Mouse (Mus musculus): ENCODE measurements around the gene Gm44596. TPM values are rescaled to one million over a fixed set of nuclear protein-coding genes. Genes with fewer than 3 reads are reported as not detected.

The Gm44596 gene
- not detected in 2 replicates for total RNA-seq (2015)
- not detected in 2 replicates for total RNA-seq (2017)

GRCm38 (mm10) chr6:128375192-128375591 lies at the start of gene Gm44596, which contains the start of gene Tex52:
Gene Gm44596, plus strand, starts transcription at chr6:128375503.
Gene Tex52, plus strand, starts transcription at chr6:128375456.
- ATAC-seq (ENCODE audit: poor library complexity, severe bottlenecking): no peak

DNA sequence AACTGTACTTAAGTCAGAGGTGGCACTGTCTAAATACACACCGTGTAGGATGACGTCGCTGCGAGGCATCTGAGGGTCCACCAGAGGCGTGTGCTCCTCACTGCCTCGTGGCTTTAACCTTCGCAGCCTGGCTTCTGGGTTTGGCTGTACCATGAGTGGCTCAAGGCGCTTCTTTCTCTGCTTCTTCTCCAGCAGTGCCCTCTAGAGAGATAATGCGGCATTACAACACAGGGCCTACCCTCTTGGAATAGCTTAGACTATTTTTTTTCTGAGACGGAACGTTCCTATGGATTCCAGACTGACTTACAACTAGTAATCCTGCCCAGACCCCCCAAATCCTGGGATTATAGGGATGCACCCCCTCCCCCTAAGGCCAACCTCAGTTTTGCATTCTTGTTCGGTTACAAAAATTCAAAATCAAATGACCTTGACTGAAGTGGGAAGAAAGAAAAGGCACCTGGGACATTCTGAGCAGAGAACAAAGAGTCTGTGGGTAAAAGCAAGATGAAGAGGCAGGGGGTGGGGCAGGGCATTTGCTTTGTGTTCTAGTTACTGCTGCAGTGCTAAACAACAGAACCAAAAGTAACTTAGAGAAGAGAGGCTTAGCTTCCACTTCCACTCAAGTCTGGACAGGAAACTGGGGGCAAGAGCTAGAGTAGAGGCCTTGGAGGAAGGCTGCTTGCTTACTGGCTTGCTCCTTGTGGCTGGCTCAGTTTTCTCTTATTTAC lies 40.7 kb upstream of the Gm44596 start:
- peak; percentile 92 for ATAC-seq (ENCODE audit: poor library complexity, severe bottlenecking)

- ATAC-seq (ENCODE audit: poor library complexity, severe bottlenecking): no peak
Measured at GRCm38 (mm10) chr6:128337467-128337866, 37.8 kb upstream of the Gm44596 start.

DNA sequence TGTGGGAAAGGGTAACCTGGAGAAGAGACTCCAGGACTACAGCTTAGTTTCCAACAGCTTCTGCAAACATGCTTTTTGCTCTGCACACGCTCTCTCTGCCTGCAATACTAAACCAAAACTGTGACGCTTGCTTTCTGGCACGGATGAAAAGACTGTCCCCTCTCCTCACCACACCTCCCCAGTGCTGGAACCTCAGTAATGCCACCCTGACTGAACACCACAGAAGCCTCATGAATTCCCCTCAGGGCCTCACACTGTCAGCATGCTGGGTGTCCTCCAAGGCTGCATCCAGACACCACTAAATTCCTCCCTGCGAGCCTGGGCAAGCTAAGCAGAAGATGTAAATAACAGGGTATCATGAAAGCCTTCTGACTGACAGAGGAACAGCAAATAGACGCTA lies 36.4 kb upstream of the Gm44596 start:
- no peak for ATAC-seq (ENCODE audit: poor library complexity, severe bottlenecking)

DNA sequence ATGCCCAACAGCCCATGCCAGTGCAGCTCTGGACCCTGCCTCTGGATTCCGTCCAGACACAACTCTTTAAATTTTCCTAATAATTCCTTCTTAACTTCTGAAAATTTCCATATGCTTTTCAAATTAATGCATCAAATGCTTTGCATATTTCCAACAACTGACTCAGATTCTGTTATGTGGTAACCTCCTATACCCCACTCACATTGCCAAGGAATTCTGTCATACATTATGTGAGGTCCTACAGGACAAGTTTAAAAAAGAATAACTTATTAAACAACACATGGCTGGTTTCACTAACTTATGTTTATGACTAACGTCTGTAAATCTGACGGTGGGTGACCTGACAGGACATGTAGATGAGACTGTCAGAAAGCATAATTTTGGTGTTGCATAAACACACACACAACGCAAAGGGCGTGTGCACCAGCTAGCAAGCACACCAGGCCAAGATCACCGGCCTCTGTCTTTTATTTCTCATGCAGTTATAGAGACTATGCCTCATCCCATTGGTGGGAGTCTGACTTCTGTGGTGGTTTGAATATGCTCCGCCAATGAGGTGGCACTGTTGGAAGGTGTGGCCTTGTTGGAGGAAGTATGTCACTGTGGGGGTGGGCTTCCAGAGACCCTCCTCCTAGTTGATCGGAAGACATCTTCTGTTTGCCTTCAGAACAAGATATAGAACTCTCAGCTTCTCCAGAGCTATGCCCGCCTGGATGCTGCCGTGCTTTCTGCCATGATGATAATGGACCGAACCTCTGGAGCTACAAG lies 33.2 kb upstream of the Gm44596 start:
- no peak for ATAC-seq (ENCODE audit: poor library complexity, severe bottlenecking)

GRCm38 (mm10) chr6:128345623-128346022 lies 29.7 kb upstream of the Gm44596 start:
- ATAC-seq (ENCODE audit: poor library complexity, severe bottlenecking): peak; percentile 93

- ATAC-seq (ENCODE audit: poor library complexity, severe bottlenecking): no peak
Measured at GRCm38 (mm10) chr6:128346782-128347181, 28.5 kb upstream of the Gm44596 start.

GRCm38 (mm10) chr6:128349711-128350110 lies 25.6 kb upstream of the Gm44596 start:
- ATAC-seq (ENCODE audit: poor library complexity, severe bottlenecking): no peak

DNA sequence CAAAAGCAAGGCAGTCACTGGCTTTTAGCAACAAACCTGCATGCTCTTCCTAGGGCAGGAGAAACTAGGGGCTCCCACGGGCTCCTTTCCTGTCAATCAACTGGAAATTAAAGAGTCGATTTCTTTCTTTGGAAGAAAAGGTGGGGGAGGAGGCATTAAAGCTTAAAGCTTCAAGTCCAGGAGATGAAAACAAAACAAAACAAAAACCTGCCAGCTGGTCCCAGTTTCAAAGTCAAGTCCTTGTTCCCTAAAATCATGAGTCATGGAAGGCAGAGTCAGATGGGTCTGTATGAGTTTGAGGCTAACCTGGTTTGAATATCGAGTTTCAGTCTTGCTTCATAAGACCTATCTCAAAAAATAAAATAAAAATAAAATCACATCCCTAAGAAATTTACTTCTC lies 21.2 kb upstream of the Gm44596 start:
- ATAC-seq (ENCODE audit: poor library complexity, severe bottlenecking): no peak

DNA sequence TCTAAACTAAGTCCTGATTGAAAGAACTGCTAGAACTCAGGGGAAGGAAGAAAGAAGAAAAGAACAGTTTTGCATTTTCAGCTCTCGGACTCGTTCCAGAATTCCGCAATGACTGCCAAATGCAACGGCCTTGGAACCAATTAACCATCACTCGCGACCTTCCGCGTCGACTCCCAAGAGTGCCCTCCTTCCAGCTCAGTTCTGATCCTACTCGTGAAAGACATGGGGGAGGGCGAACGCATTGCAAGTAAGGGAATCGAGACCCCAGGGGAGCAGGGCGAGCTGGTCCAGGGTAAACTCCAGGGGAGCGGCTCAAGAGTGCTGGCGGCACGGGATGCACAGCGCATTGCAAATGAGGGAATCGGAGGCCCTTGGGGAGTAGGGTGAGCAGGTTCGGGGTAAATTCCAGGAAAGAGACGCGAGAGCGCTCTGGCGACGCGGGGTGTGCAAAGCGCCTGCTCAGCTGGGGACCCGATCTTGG lies 20.1 kb upstream of the Gm44596 start:
- ATAC-seq (ENCODE audit: poor library complexity, severe bottlenecking): 0 out of 2 replicates have a peak, but pooled peaks have one; percentile 6

DNA sequence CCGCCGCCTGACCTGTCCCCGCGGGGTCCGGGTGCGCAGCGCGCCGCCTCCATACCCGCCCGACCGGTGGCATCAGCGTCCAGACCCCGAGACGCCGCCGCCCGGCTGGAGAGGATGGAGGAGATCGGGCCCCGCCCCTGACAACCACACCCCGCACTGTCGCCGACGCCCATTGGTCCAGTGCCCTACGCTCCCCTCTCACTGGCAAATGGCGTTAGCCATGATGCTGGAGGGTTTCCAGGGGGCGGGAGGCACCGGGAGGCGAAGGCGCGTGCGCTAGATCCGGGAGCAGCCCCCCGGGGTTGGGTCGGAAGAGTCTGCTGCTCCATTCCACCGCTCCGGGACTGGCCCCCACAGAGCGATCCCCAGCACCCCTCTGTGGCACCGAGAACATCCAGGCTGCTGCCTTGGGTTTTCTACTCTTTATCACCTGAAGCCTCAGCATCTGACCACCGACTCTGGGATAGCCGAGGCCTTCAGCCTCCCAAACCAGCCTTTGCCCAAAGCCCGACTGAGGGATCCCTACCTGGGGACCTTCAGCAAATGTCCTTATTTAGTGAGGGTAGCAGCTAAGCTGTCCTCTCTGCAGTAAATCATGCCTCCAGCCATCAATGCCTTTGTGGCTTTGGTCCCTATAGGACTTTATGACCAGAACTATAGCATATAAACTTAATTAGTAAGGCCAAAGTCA lies 19.4 kb upstream of the Gm44596 start, which contains the start of gene Tulp3:
Tulp3 (minus strand) TSS at position 126 of the 691 bp plus-strand sequence.
- ATAC-seq (ENCODE audit: poor library complexity, severe bottlenecking): peak; percentile 95

DNA sequence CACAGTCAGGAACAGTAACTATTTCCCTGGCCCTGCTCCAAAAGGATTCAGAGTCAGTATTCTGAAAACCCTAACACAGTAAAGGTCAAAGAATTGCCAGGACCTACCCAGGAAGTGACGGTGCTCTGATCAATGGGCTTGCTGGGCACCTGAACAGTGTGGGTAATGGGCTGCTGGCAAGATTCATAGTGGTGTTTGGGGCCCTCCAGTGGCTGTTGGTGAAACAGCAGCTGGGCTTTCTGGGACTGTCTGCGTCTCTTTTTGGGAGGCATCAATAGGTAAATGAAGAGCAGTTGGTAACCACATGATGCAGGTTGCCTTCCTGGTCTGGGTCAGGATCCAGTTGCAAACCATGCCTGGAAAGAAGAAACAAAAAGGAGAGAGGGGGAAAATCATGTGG lies 16.3 kb upstream of the Gm44596 start:
- 0 out of 2 replicates have a peak, but pooled peaks have one; percentile 19 for ATAC-seq (ENCODE audit: poor library complexity, severe bottlenecking)

DNA sequence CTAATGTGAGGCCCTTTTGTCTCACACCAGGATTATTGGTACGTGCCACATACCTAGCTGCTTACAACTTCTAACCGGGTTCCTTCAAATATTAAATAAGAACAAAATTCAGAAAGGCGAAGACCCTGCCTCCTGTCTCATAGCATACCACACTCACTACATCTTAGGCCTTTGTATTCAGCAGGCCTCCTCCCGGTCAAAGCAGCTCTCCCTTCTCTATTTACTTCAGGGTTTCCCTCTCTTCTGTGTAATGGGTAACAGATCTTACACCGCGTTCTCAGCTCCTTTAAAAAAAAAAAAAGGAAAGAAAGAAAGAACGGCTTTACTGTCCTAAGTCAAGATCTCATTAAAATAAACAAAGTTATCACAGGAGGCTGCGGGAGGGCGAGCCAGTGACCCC lies 13.4 kb upstream of the Gm44596 start:
- ATAC-seq (ENCODE audit: poor library complexity, severe bottlenecking): peak; percentile 11

- peak; percentile 73 for ATAC-seq (ENCODE audit: poor library complexity, severe bottlenecking)
Measured at GRCm38 (mm10) chr6:128362381-128363006, 12.8 kb upstream of the Gm44596 start, which contains the start of the genes Rhno1 and Foxm1. Gene Rhno1, minus strand, starts transcription at chr6:128362911. Gene Foxm1, plus strand, starts transcription at chr6:128362967.

DNA sequence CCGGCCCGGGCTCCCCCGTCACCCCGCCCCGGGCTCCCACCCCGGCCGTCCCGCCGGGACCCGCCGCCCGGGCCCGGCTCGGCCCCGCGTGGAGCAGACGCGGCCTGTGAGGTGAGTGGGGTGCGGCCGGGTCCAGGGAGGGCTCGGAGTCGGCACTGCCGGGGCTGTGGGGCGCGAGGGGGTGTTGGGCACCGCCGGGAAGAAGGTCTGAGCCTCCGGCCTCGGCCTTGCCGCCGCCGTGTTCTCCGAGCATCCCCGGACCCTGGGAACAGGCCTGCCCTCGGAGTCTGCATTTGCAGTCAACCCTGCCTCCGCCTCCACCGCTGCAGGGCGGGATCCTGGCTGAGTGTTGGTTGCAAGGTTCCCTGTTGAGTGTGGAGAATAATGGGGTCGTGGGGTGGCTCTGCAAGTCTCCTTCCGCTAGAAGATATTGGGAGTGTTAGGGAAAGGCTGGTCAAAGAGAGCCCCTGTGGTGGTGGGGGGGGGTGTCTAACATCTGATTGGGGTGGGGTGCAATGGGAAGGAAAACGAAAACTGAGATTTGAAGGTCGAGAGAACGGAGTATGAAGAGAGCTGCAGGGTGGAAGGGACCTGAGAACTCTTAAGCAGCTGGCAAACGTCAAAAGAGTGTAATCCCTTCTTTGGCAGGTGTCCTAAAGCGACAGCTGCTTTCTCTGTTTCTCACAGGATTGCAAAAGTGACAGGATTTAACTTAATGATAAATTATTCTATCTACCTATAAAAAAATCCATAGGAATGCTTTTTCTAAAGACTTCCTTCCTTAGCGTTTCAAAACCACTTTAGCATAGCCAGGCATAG lies 12.1 kb upstream of the Gm44596 start:
- no peak for ATAC-seq (ENCODE audit: poor library complexity, severe bottlenecking)

DNA sequence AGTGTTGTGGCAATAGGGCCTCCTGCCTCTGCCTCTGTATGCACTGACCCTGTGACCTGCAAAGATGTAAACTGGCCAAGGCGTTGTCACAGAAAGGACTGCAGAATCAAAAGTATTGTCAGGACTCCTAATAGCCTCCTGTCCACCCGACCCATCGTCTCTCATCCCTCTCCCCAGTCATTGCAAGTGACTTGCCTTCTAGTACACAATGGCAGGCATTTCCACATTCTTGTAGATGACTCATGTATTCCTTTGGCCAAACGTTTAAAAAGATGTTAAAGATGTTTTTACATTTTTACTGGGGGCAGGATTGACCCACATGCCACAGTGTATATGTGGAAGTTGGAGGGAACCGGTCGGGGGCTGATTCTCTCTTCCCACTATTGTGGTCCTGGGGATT lies 10.6 kb upstream of the Gm44596 start:
- no peak for ATAC-seq (ENCODE audit: poor library complexity, severe bottlenecking)

DNA sequence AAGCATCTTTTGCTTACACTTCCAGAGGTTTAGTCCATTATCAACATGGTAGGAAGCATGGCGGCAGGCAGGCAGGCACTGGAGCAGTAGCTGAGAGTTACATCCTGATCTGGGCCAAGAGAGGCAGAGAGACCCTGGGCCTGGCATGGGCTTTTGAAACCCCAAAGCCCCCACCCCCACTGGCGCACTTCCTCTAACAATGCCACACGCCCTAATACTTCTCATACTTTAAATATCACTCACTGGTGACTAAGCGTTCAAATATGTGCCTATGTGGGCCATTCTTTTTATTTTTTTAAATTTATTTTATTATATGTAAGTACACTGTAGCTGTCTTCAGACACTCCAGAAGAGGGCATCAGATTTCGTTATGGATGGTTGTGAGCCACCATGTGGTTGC lies 8.8 kb upstream of the Gm44596 start:
- ATAC-seq (ENCODE audit: poor library complexity, severe bottlenecking): no peak

DNA sequence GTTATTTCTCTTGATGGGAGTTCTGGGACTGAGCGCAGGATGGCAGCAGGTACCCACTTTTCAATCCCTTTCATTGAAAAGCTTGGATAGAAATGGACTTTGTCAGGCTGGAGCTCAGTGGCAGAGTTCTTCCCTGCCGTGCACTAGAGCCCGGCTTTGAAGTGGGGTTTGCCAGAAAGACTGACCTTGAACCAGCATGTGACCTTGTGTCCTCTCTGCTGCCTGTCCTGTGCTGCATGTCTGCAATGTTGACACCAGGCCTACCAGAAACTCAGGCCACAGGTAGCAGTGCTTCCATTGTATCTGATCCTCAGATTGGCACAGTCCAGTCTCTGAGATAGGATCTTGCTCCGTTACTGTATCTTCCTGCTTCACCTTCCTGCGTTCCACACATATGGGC lies 5.3 kb upstream of the Gm44596 start:
- no peak for ATAC-seq (ENCODE audit: poor library complexity, severe bottlenecking)

DNA sequence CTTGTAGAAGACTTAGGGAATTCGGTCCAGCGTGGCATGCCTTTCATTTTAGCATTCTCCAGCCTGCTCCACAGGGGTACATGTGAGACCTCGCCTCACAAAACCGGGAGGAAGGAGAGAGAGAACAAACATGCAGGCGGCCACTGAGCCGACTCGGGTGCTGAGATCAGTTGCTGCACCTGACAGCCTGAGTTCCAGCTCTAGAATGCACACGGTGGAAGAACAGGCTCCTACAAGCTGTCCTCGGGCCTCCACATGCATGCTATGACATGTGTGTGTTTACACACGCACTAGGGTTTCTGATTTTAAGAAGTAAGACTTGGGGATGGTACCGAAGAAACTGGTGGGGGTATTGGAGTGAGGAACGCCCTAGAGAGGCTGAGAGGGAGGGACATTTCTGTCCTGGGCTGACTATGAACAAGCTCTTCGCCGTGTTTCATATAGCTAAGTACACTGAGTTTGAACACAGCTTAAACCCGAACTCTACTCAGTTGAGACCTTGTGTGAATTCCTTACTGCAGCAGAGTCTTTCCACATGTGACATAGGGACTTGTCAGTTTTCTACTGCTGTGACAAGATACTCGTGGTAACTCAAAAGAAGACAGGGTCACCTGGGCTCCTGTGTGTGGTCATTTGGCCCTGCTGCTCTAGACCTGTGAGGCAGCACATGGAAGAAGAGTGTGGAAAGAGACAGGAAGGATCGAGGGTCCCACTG lies 1.2 kb downstream of the Gm44596 start:
- no peak for ATAC-seq (ENCODE audit: poor library complexity, severe bottlenecking)

Measured in megakaryocyte, adult 5-6 weeks (primary cell).